Mouse (Mus musculus) ES-E14 (cell line): ENCODE data around the gene Chdh. TPM values are rescaled to one million over a fixed set of nuclear protein-coding genes. Genes with fewer than 3 reads are reported as not detected.

Experiments
- DNase-seq: peaks from one replicate; pipeline ENCODE4 v3.0.0-alpha.2; 2013; ENCODE audit warnings: low read depth, low spot score
- H3K27ac ChIP-seq: 2 replicates; pipeline ENCODE4 v1.5.1; 2012; ENCODE audit warnings: low read depth, mild to moderate bottlenecking, low read length, moderate library complexity, mixed read lengths; ENCODE audit not compliant: poor library complexity, insufficient read depth, severe bottlenecking
- H3K36me3 ChIP-seq: 2 replicates; pipeline ENCODE4 v1.6.1; 2012; ENCODE audit warnings: mild to moderate bottlenecking, low read length, moderate library complexity, mixed read lengths; ENCODE audit not compliant: control insufficient read depth, poor library complexity, insufficient read depth, severe bottlenecking
- H3K4me1 ChIP-seq, 2 experiments: fragments of 150-350 bp in 1 of 2; sonication (generic) in 1 of 2; 2 replicates each; pipeline ENCODE4 v1.6.1; 2012; ENCODE audit warnings: low read length in 2 of 2, mild to moderate bottlenecking in 1 of 2, mixed read lengths in 1 of 2; ENCODE audit not compliant: control insufficient read depth in 2 of 2, insufficient read depth in 2 of 2, poor library complexity in 1 of 2
- H3K4me3 ChIP-seq, 2 experiments: fragments of 150-350 bp in 1 of 2; sonication (generic) in 1 of 2; 2 replicates each; pipeline ENCODE4 v1.5.1; 2012; ENCODE audit warnings: low read length in 2 of 2, low read depth in 1 of 2, mild to moderate bottlenecking in 1 of 2, mixed read lengths in 1 of 2; ENCODE audit not compliant: insufficient read depth in 1 of 2, poor library complexity in 1 of 2, severe bottlenecking in 1 of 2
- H3K9ac ChIP-seq: 2 replicates; pipeline ENCODE4 v1.6.1; 2012; ENCODE audit warnings: low read depth, mild to moderate bottlenecking, low read length, mixed read lengths; ENCODE audit not compliant: poor library complexity, insufficient read depth, severe bottlenecking
- H3K9me3 ChIP-seq: fragments of 150-350 bp; sonication (generic); 2 replicates; pipeline ENCODE4 v1.6.1; 2012; ENCODE audit warnings: low read depth, mild to moderate bottlenecking, low read length; ENCODE audit not compliant: control insufficient read depth, insufficient read depth
- CHD2 ChIP-seq: IDR thresholded peaks from 2 replicates; pipeline ENCODE4 v1.6.1; 2014; ENCODE audit warnings: mild to moderate bottlenecking, low read depth, low read length, inconsistent platforms
- HCFC1 ChIP-seq: IDR thresholded peaks from 2 replicates; pipeline ENCODE4 v1.6.1; 2012; ENCODE audit warnings: low read length, inconsistent platforms, borderline replicate concordance; ENCODE audit not compliant: insufficient read depth
- MAFK ChIP-seq: IDR thresholded peaks from 2 replicates; pipeline ENCODE4 v1.6.1; 2014; ENCODE audit warnings: mild to moderate bottlenecking, low read depth, low read length, inconsistent platforms; ENCODE audit not compliant: insufficient read depth
- ZC3H11A ChIP-seq: IDR thresholded peaks from 2 replicates; pipeline ENCODE4 v1.6.1; 2012; ENCODE audit warnings: low read depth, mild to moderate bottlenecking, inconsistent platforms, low read length, borderline replicate concordance
- ZNF384 ChIP-seq: IDR thresholded peaks from 2 replicates; pipeline ENCODE4 v1.6.1; 2012; ENCODE audit warnings: low read depth, low read length, inconsistent platforms
- in situ Hi-C, 2 experiments: fragments of 600-800 bp; cut with MboI; formaldehyde crosslinking; loops; one replicate each; pipeline ENCODE4 v1.15.1; 2025; ENCODE audit warnings: low sequenced_read_pairs in 2 of 2, inconsistent platforms in 1 of 2; ENCODE audit not compliant: unreplicated experiment in 2 of 2
- total RNA-seq: library from RNA; depleted of rRNA; stranded (reverse); fragments of 300-350 nt; gene quantifications from 2 replicates; pipeline ENCODE4 v1.2.3, GENCODE M21; 2012

Chdh gene
- total RNA-seq, 1 experiment: 0.36 TPM

- in situ Hi-C loops: no loop called here
- TF ChIP-seq ZNF384 (no peak), MAFK (no peak), HCFC1 (no peak), ZC3H11A (no peak), CHD2 (no peak)
- Histone ChIP-seq H3K4me3 (no peak overlapping the region), H3K27ac (no peak overlapping the region), H3K4me1 (no peaks in the 10 kb centered on the region; a peak in 1 of 4 replicates), H3K36me3 (no peaks in the 10 kb centered on the region), H3K9me3 (no peaks in the 10 kb centered on the region), H3K9ac (no peak overlapping the region)
- DNase-seq: peak; percentile 3
These were observed 47.4 kb downstream of the Chdh start for GRCm38 (mm10) chr14:30056031-30056766.

GRCm38 (mm10) chr14:30064864-30065263, 56.0 kb downstream of the Chdh start:
- Histone ChIP-seq H3K4me3 (no peak overlapping the region), H3K4me1 (no peaks in the 10 kb centered on the region; a peak in 1 of 4 replicates), H3K9me3 (no peaks in the 10 kb centered on the region), H3K27ac (no peak overlapping the region), H3K36me3 (no peaks in the 10 kb centered on the region), H3K9ac (no peak overlapping the region)
- DNase-seq: no peak
- in situ Hi-C loops: no loop called here
- TF ChIP-seq HCFC1 (no peak), MAFK (no peak), ZC3H11A (no peak), CHD2 (no peak), ZNF384 (no peak)

GRCm38 (mm10) chr14:30066752-30067151, 57.9 kb downstream of the Chdh start:
- no peaks in the 10 kb centered on the region; a peak in 1 of 4 replicates for H3K4me1 ChIP-seq
- H3K4me3 ChIP-seq: no peak overlapping the region
- TF ChIP-seq CHD2 (no peak), ZC3H11A (no peak), MAFK (no peak), ZNF384 (no peak), HCFC1 (no peak)
- H3K36me3 ChIP-seq: no peaks in the 10 kb centered on the region
- H3K9me3 ChIP-seq: no peaks in the 10 kb centered on the region
- in situ Hi-C loops: no loop called here
- H3K27ac ChIP-seq: no peak overlapping the region
- no peak overlapping the region for H3K9ac ChIP-seq
- DNase-seq: no peak

GRCm38 (mm10) chr14:30068566-30068965, 59.7 kb downstream of the Chdh start:
- no peak for DNase-seq
- TF ChIP-seq CHD2: no peak
- TF ChIP-seq ZC3H11A: no peak
- TF ChIP-seq HCFC1: no peak
- TF ChIP-seq MAFK: no peak
- no peak for TF ChIP-seq ZNF384
- Histone ChIP-seq H3K27ac (no peak overlapping the region), H3K4me3 (no peak overlapping the region), H3K36me3 (no peaks in the 10 kb centered on the region), H3K4me1 (no peaks in the 10 kb centered on the region; a peak in 1 of 4 replicates), H3K9ac (no peak overlapping the region), H3K9me3 (no peaks in the 10 kb centered on the region)
- in situ Hi-C loops: no loop called here
